Mouse (Mus musculus) spleen, adult 2 months (tissue): ENCODE measurements around the gene Gm49388. TPM values are rescaled to one million over a fixed set of nuclear protein-coding genes. Genes with fewer than 3 reads are reported as not detected.

Source experiments
- DNase-seq, 2 experiments: peaks; one replicate each; pipeline versions ENCODE4 v3.0.0 to v3.0.0-alpha.2; 2012 to 2021; ENCODE audit warnings: low spot score in 2 of 2, low read depth in 1 of 2
- H3K27ac ChIP-seq: fragments of 200-500 bp; 2 replicates; pipeline ENCODE4 v1.5.1; 2012; ENCODE audit warnings: low read length, inconsistent platforms; ENCODE audit not compliant: insufficient read depth
- H3K27me3 ChIP-seq: fragments of 200-500 bp; 2 replicates; pipeline ENCODE4 v1.6.1; 2012; ENCODE audit warnings: mild to moderate bottlenecking, moderate library complexity, low read length, inconsistent platforms; ENCODE audit not compliant: control insufficient read depth, insufficient read depth
- H3K36me3 ChIP-seq: fragments of 200-500 bp; 2 replicates; pipeline ENCODE4 v1.6.1; 2012; ENCODE audit warnings: mild to moderate bottlenecking, low read length, inconsistent platforms; ENCODE audit not compliant: control insufficient read depth, insufficient read depth
- H3K4me1 ChIP-seq: fragments of 200-500 bp; 2 replicates; pipeline ENCODE4 v1.6.1; 2011; ENCODE audit warnings: inconsistent platforms; ENCODE audit not compliant: control insufficient read depth, insufficient read depth, insufficient read length
- H3K4me3 ChIP-seq: fragments of 200-500 bp; 2 replicates; pipeline ENCODE4 v1.5.1; 2011; ENCODE audit warnings: mild to moderate bottlenecking, inconsistent platforms; ENCODE audit not compliant: insufficient read depth, insufficient read length; ENCODE audit errors: extremely low read depth
- CTCF ChIP-seq: fragments of 200-500 bp; IDR thresholded peaks from 2 replicates; pipeline ENCODE4 v1.5.1; 2011; ENCODE audit warnings: mild to moderate bottlenecking, inconsistent platforms; ENCODE audit not compliant: insufficient read depth, insufficient read length, insufficient replicate concordance; ENCODE audit errors: extremely low read depth
- POLR2A ChIP-seq: fragments of 200-500 bp; IDR thresholded peaks from 2 replicates; pipeline ENCODE4 v1.6.1; 2011; ENCODE audit warnings: low read depth, low read length, inconsistent platforms
- WGBS: fragments of 180-500 bp; shearing (Covaris S2); methylation state at CpG from one replicate; pipeline ENCODE4 v1.1.7; 2018; 5-methylcytosine and 5-hydroxymethylcytosine counted together
- polyA plus RNA-seq: library from polyadenylated mRNA; depleted of rRNA; stranded (reverse); fragments of >200 nt; gene quantifications from 2 replicates; pipeline ENCODE4 v1.2.3, GENCODE M21; 2012; rRNA removed

The Gm49388 gene
- polyA plus RNA-seq, 1 experiment = not detected

DNA sequence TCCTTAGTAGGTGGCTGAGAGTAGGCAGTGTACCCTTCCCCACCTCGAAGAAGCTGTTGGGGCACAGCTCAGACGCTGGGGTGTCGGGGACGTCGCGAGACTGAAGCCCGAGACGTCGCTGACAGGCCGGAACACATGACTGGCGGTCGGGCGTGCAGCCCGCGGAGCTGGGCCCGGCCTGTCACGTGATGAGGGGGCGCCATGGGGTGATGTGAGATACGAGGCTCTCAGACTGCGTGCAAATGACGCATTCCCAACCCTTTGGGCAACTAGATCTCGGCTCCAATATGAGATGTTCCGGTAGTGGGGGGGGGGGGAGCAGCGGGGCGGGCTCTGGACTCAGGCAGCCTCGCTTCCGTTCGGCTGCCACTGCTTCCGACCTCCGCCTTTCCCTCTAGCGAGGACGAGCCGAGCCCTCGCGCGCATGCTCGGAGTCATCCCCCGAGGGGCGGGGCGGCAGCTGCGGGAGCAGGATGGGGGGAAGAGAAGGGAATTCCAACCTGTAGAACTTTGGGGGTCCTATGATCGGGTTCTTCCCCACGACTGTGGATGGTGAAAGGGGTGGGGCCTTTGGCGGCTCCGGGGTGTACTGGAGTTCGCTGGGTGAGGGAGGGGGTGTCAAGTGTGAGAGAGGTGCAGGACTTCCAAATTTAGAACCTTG is 56.1 kb downstream of the Gm49388 start:
- Histone ChIP-seq H3K27ac (peak overlapping the region; percentile 92), H3K36me3 (peaks cover 4% of the 10 kb centered on the region), H3K4me3 (peak overlapping the region; percentile 80), H3K4me1 (peaks cover 7% of the 10 kb centered on the region; the same call in 1 of the 2 replicates), H3K27me3 (no peaks in the 10 kb centered on the region)
- peak; percentile 85 to 89 for DNase-seq
- TF ChIP-seq CTCF (no peak), POLR2A (peak; percentile 55)
- 1% methylated on average over 46 of the region's 46 CpGs for WGBS

DNA sequence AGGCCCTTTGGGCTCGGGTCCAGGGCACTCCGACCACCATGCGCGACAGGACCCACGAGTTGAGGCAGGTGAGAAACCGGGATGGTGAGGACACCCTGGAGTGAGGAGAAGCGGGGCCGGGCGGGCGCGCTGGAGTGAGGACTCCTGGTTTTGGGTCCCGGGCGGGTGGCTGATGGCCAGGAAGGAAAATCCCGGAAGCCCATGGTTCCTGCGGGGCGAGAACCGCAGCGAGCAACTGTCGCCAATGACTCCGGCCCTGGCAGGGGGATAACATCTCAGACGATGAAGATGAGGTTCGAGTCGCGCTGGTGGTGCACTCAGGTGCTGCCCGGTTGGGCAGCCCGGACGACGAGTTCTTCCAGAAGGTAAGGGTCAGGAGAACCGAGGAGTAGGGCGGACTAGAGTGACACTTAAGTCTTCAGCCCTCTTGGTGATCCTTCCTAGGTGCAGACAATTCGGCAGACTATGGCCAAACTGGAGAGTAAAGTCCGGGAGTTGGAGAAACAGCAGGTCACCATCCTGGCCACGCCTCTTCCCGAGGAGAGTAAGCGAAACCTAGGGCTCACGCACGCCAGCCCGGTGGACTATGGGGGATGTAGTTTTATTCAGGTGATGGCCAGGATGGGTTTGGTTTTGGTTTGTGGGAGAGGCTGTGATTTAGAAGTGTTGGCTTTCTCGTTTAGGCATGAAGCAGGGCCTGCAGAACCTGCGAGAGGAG is 56.8 kb downstream of the Gm49388 start:
- WGBS = under 1% methylated on average over 40 of the region's 40 CpGs

DNA sequence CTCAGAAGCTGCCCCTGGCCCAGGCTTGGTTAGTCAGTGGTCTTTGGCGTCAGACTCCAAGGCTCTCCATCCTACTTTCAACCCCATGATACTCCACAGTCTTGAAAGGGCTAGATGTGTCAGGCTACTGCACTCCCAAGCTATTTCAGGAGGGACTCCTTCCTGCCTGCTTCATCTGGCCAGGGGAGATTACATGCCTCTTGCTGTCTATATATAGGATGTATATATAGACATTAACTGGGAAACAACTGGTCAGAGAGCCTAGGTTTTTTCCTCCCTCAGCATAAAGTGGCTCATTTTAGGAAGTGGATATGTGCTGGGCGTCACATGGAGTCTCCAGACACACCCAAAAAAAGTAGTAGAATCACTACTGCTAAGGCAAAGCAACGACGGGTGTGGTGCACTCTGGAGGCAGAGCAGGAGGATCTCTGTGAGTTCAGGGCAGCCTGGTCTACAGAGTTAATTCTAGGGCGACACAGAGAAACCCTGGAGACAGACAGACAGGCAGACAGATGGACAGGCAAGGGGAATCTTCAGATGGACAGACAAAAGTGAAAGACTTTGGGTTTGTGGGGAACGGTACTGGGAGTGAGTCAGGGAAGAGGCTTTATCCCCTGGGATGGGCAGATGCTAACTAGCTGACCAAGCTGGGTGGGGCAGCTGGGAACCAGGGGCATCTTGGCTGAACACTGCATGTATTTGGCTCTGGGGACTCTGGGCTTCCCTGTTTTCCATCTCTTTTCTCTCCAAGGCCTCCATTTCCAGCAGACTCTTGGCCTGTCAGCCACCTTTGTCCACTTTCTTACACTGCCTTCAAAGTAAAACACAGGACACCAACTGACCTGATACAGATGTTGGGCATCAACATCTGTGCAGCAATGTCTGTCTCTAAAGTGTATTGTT is 64.8 kb downstream of the Gm49388 start:
- Histone ChIP-seq H3K27ac (no peak overlapping the region), H3K36me3 (peaks cover 11% of the 10 kb centered on the region)
- 77% methylated on average over 6 of the region's 6 CpGs for WGBS

More for the DNA sequence above, 56.8 kb downstream of the Gm49388 start:
- Histone ChIP-seq H3K27me3 (no peaks in the 10 kb centered on the region), H3K27ac (peak overlapping the region; percentile 88), H3K36me3 (peaks cover 9% of the 10 kb centered on the region), H3K4me1 (peaks cover 7% of the 10 kb centered on the region; the same call in 1 of the 2 replicates), H3K4me3 (peak overlapping the region; percentile 80)
- peak; percentile 63 to 80 for DNase-seq
- TF ChIP-seq CTCF (no peak), POLR2A (peak; percentile 71)

DNA sequence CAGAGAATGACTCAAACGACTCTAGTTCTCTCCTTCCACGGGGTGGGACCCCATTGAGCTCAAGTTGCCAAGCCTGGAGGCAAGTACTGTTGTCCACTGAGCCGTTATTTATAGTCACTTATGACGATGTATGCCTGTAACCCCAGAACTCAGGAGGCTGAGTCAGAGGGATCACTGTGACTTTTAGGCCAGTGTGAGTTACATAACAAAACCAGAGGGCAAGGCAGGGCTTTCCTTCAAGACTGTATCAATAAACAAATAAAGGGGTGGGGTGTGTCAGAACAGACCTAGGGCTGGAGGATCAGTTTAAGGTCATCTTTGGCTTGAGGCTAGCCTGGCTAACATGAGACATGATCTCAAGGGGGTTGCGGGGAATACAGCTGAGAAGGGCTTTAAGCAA is 65.5 kb downstream of the Gm49388 start:
- no peak overlapping the region for H3K4me3 ChIP-seq
- 58% methylated on average over 5 of the region's 5 CpGs for WGBS

More for the DNA sequence above, 64.8 kb downstream of the Gm49388 start:
- no peak for TF ChIP-seq POLR2A
- Histone ChIP-seq H3K4me1 (no peaks in the 10 kb centered on the region), H3K27me3 (no peaks in the 10 kb centered on the region), H3K4me3 (no peak overlapping the region)
- no peak for DNase-seq

More for the DNA sequence above, 65.5 kb downstream of the Gm49388 start:
- H3K36me3 ChIP-seq = peaks cover 11% of the 10 kb centered on the region
- H3K4me1 ChIP-seq = no peaks in the 10 kb centered on the region
- TF ChIP-seq POLR2A = no peak
- no peak for TF ChIP-seq CTCF
- no peaks in the 10 kb centered on the region for H3K27me3 ChIP-seq
- no peak for DNase-seq
- H3K27ac ChIP-seq = no peak overlapping the region

Other genes starting within 250 kb of the Gm49388 start
- gene Tmem265, start 224.2 kb upstream of the Gm49388 start, polyA plus RNA-seq = 4.8 TPM in 2 replicates
- 79.5 and 91.4 TPM in 2 replicates for gene Phkg2, start 212.3 kb upstream of the Gm49388 start, polyA plus RNA-seq
- gene Ccdc189, start 197.0 kb upstream of the Gm49388 start, polyA plus RNA-seq = 1.6 and 2.2 TPM in 2 replicates
- 25.8 and 29.3 TPM in 2 replicates for gene Rnf40, start 196.8 kb upstream of the Gm49388 start, polyA plus RNA-seq
- 4.9 and 5.4 TPM in 2 replicates for gene Zfp629, start 169.8 kb upstream of the Gm49388 start, polyA plus RNA-seq
- 17.7 and 26.1 TPM in 2 replicates for gene Bcl7c, start 76.7 kb upstream of the Gm49388 start, polyA plus RNA-seq
- gene Ctf1, start 72.9 kb upstream of the Gm49388 start, polyA plus RNA-seq = 0.91 and 1.4 TPM in 2 replicates
- gene Ctf2, start 53.4 kb upstream of the Gm49388 start, polyA plus RNA-seq = not detected in 2 replicates
- gene Fbxl19, start 41.1 kb upstream of the Gm49388 start, polyA plus RNA-seq = 17.4 and 23.6 TPM in 2 replicates
- 50.3 and 62.9 TPM in 2 replicates for gene Orai3, start 15.8 kb upstream of the Gm49388 start, polyA plus RNA-seq
- 13.9 and 14.9 TPM in 2 replicates for gene Setd1a, start 8.9 kb upstream of the Gm49388 start, polyA plus RNA-seq
- gene Hsd3b7, start 15.0 kb downstream of the Gm49388 start, polyA plus RNA-seq = 22.7 and 23.6 TPM in 2 replicates
- 54.7 and 66.5 TPM in 2 replicates for gene Stx4a, start 38.7 kb downstream of the Gm49388 start, polyA plus RNA-seq
- 1.2 and 1.4 TPM in 2 replicates for gene Stx1b, start 38.9 kb downstream of the Gm49388 start, polyA plus RNA-seq
- 27.2 and 30.7 TPM in 2 replicates for gene Zfp646, start 90.6 kb downstream of the Gm49388 start, polyA plus RNA-seq
- 8.6 and 10.4 TPM in 2 replicates for gene Zfp668, start 91.2 kb downstream of the Gm49388 start, polyA plus RNA-seq
- gene Prss53, start 105.4 kb downstream of the Gm49388 start, polyA plus RNA-seq = 1.4 and 1.7 TPM in 2 replicates
- gene Gm21974, start 109.8 kb downstream of the Gm49388 start, polyA plus RNA-seq = not detected in 2 replicates
- gene Vkorc1, start 110.0 kb downstream of the Gm49388 start, polyA plus RNA-seq = 46.1 and 61.2 TPM in 2 replicates
- gene Bckdk, start 118.5 kb downstream of the Gm49388 start, polyA plus RNA-seq = 59.9 and 70.8 TPM in 2 replicates
- 11.3 and 12.2 TPM in 2 replicates for gene Kat8, start 126.9 kb downstream of the Gm49388 start, polyA plus RNA-seq
- 3.7 and 4.2 TPM in 2 replicates for gene Prss8, start 144.5 kb downstream of the Gm49388 start, polyA plus RNA-seq
- gene Prss36, start 161.1 kb downstream of the Gm49388 start, polyA plus RNA-seq = 4.4 and 6.0 TPM in 2 replicates
- 239 and 285 TPM in 2 replicates for gene Fus, start 181.8 kb downstream of the Gm49388 start, polyA plus RNA-seq
- gene Pycard, start 208.3 kb downstream of the Gm49388 start, polyA plus RNA-seq = 98.6 and 100 TPM in 2 replicates
- gene Trim72, start 218.3 kb downstream of the Gm49388 start, polyA plus RNA-seq = 0.19 and 0.33 TPM in 2 replicates